Mouse (Mus musculus): ENCODE data around the gene Lhx4. TPM values are rescaled to one million over a fixed set of nuclear protein-coding genes. Genes with fewer than 3 reads are reported as not detected.

Lhx4 gene
- polyA plus RNA-seq, 1 experiment from 2014 or later: not detected

GRCm38 (mm10) chr1:155650121-155650846 is 101.2 kb downstream of the Lhx4 start:
- no peak overlapping the region for H3K4me2 ChIP-seq
- no peaks in the 10 kb centered on the region for H3K4me1 ChIP-seq (replicated peaks)
- H3K27ac ChIP-seq (replicated peaks): no peak overlapping the region
- no peak for ATAC-seq (ENCODE audit: insufficient read depth)
- H3K27me3 ChIP-seq: no peaks in the 10 kb centered on the region
- H3K9me3 ChIP-seq (replicated peaks): no peaks in the 10 kb centered on the region
- H3K9ac ChIP-seq: no peak overlapping the region
- H3K4me3 ChIP-seq (replicated peaks): no peak overlapping the region
- no peaks in the 10 kb centered on the region for H3K36me3 ChIP-seq (replicated peaks)
- whole genome bisulfite sequencing (ENCODE audit: insufficient replicate concordance): 79% methylated on average over 9 of the region's 9 CpGs

Other genes starting within 250 kb of the Lhx4 start
- gene Acbd6, start 193.6 kb downstream of the Lhx4 start, polyA plus RNA-seq (2015; fragmentation: Nextera tagmentation; extraction: Ambion mirVana): 37.2 and 37.5 TPM in 2 replicates
- 31.8 and 40.9 TPM in 2 replicates for gene Qsox1, start 61.2 kb upstream of the Lhx4 start, polyA plus RNA-seq (2015; fragmentation: Nextera tagmentation; extraction: Ambion mirVana)
- gene Cep350, start 221.6 kb upstream of the Lhx4 start, polyA plus RNA-seq (2015; fragmentation: Nextera tagmentation; extraction: Ambion mirVana): 5.9 and 6.0 TPM in 2 replicates